Mouse (Mus musculus) C2C12 (cell line): ENCODE measurements around the gene Fbxo8. TPM values are rescaled to one million over a fixed set of nuclear protein-coding genes. Genes with fewer than 3 reads are reported as not detected.

ENCODE experiments used
- H3K27me3 ChIP-seq: one replicate; pipeline ENCODE4 v1.6.1; 2011; ENCODE audit not compliant: control insufficient read depth, insufficient read depth, insufficient read length
- H3K36me3 ChIP-seq: one replicate; pipeline ENCODE4 v1.6.1; 2011; ENCODE audit not compliant: control insufficient read depth, insufficient read depth
- H3K4me3 ChIP-seq: one replicate; pipeline ENCODE4 v1.5.1; 2011; ENCODE audit warnings: mild to moderate bottlenecking, control low read depth; ENCODE audit not compliant: poor library complexity, insufficient read depth, severe bottlenecking
- H3K79me2 ChIP-seq: one replicate; pipeline ENCODE4 v1.6.1; 2011; ENCODE audit not compliant: control insufficient read depth, insufficient read depth
- H3K79me3 ChIP-seq: one replicate; pipeline ENCODE4 v1.6.1; 2011; ENCODE audit warnings: low read depth, control low read depth
- H3ac ChIP-seq: one replicate; pipeline ENCODE3; 2011; ENCODE audit warnings: low read depth; ENCODE audit not compliant: control insufficient read depth, insufficient read length
- CEBPB ChIP-seq: IDR thresholded peaks from one replicate; pipeline ENCODE4 v1.6.1; 2011; ENCODE audit warnings: low read depth, mild to moderate bottlenecking, control low read depth, moderate library complexity
- CTCF ChIP-seq: IDR thresholded peaks from one replicate; pipeline ENCODE4 v1.5.1; 2011; ENCODE audit not compliant: control insufficient read depth, insufficient read depth, insufficient read length
- FOSL1 ChIP-seq: IDR thresholded peaks from one replicate; pipeline ENCODE4 v1.8.0; 2011; ENCODE audit warnings: mild to moderate bottlenecking, low read length; ENCODE audit not compliant: poor library complexity, insufficient read depth, severe bottlenecking
- MAX ChIP-seq: IDR thresholded peaks from one replicate; pipeline ENCODE4 v1.6.1; 2011; ENCODE audit warnings: mild to moderate bottlenecking, control low read depth
- MYOD1 ChIP-seq: IDR thresholded peaks from one replicate; pipeline ENCODE4 v1.6.1; 2011; ENCODE audit warnings: low read depth; ENCODE audit not compliant: control insufficient read depth, insufficient read length
- MYOG ChIP-seq: IDR thresholded peaks from one replicate; pipeline ENCODE4 v1.6.1; 2011; ENCODE audit not compliant: control insufficient read depth, insufficient read length; ENCODE audit errors: extremely low read depth
- USF1 ChIP-seq: IDR thresholded peaks from one replicate; pipeline ENCODE4 v1.6.1; 2011; ENCODE audit warnings: low read depth, mild to moderate bottlenecking, control low read depth, moderate library complexity
- polyA plus RNA-seq: library from polyadenylated mRNA; unstranded; fragments of >200 nt; fragmentation: generic; extraction: Trizol; gene quantifications from one replicate; pipeline ENCODE4 v1.2.1, GENCODE M21; 2012; ENCODE audit warnings: missing spikeins

Fbxo8 gene
- polyA plus RNA-seq, 1 experiment, result 6.5 TPM

GRCm38 (mm10) chr8:56589004-56589403, 38.1 kb downstream of the Fbxo8 start:
- Histone ChIP-seq H3K27me3 (no peaks in the 10 kb centered on the region), H3K4me3 (no peak overlapping the region), H3K79me2 (no peaks in the 10 kb centered on the region), H3K79me3 (no peaks in the 10 kb centered on the region), H3ac (no peak overlapping the region), H3K36me3 (no peaks in the 10 kb centered on the region)
- TF ChIP-seq MYOG (no peak), CEBPB (no peak), MAX (no peak), FOSL1 (no peak), CTCF (no peak), MYOD1 (no peak), USF1 (no peak)

- no peak overlapping the region for H3ac ChIP-seq
- no peak overlapping the region for H3K4me3 ChIP-seq
- H3K27me3 ChIP-seq, result no peaks in the 10 kb centered on the region
- no peaks in the 10 kb centered on the region for H3K79me2 ChIP-seq
- no peaks in the 10 kb centered on the region for H3K79me3 ChIP-seq
- H3K36me3 ChIP-seq, result no peaks in the 10 kb centered on the region
- TF ChIP-seq MAX (no peak), CEBPB (no peak), FOSL1 (no peak), MYOG (no peak), MYOD1 (no peak), USF1 (no peak)
Measured at GRCm38 (mm10) chr8:56591084-56591483, 40.2 kb downstream of the Fbxo8 start.

- H3K79me2 ChIP-seq, result no peaks in the 10 kb centered on the region
Measured at GRCm38 (mm10) chr8:56591502-56591901, 40.6 kb downstream of the Fbxo8 start.

GRCm38 (mm10) chr8:56606481-56606880, 55.6 kb downstream of the Fbxo8 start:
- Histone ChIP-seq H3K36me3 (no peaks in the 10 kb centered on the region), H3K79me3 (no peaks in the 10 kb centered on the region), H3ac (no peak overlapping the region), H3K79me2 (no peaks in the 10 kb centered on the region), H3K27me3 (peaks cover 5% of the 10 kb centered on the region), H3K4me3 (no peak overlapping the region)
- TF ChIP-seq CTCF (no peak), MYOG (no peak), FOSL1 (no peak), CEBPB (no peak), MYOD1 (no peak), MAX (no peak), USF1 (no peak)

More at GRCm38 (mm10) chr8:56591502-56591901, 40.6 kb downstream of the Fbxo8 start:
- TF ChIP-seq CTCF, result no peak
- no peak for TF ChIP-seq MAX
- no peak for TF ChIP-seq USF1
- no peak for TF ChIP-seq MYOD1
- no peak for TF ChIP-seq CEBPB
- TF ChIP-seq MYOG, result no peak
- Histone ChIP-seq H3K27me3 (no peaks in the 10 kb centered on the region), H3K79me3 (no peaks in the 10 kb centered on the region), H3K36me3 (no peaks in the 10 kb centered on the region), H3ac (no peak overlapping the region), H3K4me3 (no peak overlapping the region)

- Histone ChIP-seq H3ac (no peak overlapping the region), H3K4me3 (no peak overlapping the region), H3K79me2 (no peaks in the 10 kb centered on the region), H3K79me3 (no peaks in the 10 kb centered on the region), H3K36me3 (no peaks in the 10 kb centered on the region), H3K27me3 (peaks cover 5% of the 10 kb centered on the region)
- TF ChIP-seq CTCF (no peak), FOSL1 (no peak), MAX (no peak), USF1 (no peak), MYOD1 (no peak), MYOG (no peak), CEBPB (no peak)
Measured at GRCm38 (mm10) chr8:56611736-56612135, 60.8 kb downstream of the Fbxo8 start.

- no peak overlapping the region for H3ac ChIP-seq
- H3K79me2 ChIP-seq, result no peaks in the 10 kb centered on the region
- H3K4me3 ChIP-seq, result no peak overlapping the region
- TF ChIP-seq CEBPB (no peak), MYOG (no peak), USF1 (no peak), MYOD1 (no peak), FOSL1 (no peak), MAX (no peak), CTCF (no peak)
- H3K36me3 ChIP-seq, result no peaks in the 10 kb centered on the region
- no peaks in the 10 kb centered on the region for H3K79me3 ChIP-seq
- peaks cover 9% of the 10 kb centered on the region for H3K27me3 ChIP-seq
Measured at GRCm38 (mm10) chr8:56614235-56614634, 63.3 kb downstream of the Fbxo8 start.
